27 mouse cellular contexts compared by ENCODE assay signal in the genomic region with DNA sequence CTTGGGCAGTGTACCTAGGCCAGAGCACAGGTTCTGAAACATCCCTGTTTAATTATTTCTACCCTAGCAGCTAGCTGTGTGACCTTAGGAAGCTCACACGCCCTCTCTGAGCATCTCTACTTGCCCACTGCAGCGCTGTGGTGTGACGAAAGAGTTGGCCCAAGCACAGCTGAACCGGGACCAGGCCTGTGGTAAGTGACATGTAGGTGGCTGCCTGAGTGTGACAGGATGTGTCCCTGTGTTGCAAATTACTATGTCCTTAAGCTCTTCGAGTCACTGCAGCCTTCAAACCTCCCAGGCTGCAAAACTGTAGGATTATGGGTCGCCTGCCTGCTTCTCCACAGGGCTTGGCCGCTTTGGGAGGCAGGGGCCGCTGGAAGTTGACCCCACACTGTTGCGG. TPM values are rescaled to one million over a fixed set of nuclear protein-coding genes. Genes with fewer than 3 reads are reported as not detected.
DNase-seq lines count a peak whose midpoint lies in the region; ATAC-seq and TF ChIP-seq lines count a peak whose summit lies in the region.
"Had no signal": no experiment of that assay in that cellular context is flagged by ENCODE, and none has a peak within 500 bp of the region (broad histone marks: within the 10 kb centered on the region; RNA-seq: fewer than 3 reads in every experiment).

No protein-coding gene starts in this region.

- no peak for TF ChIP-seq EP300 in stomach, postnatal 0 days (optimal IDR thresholded peaks at IDR 0.05)

- H3K4me1 ChIP-seq in heart, embryonic 10.5 days: no peaks in the 10 kb centered on the region
- H3K4me1 ChIP-seq in stomach, embryonic 15.5 days: no peaks in the 10 kb centered on the region
- H3K4me1 ChIP-seq in stomach, postnatal 0 days (replicated peaks; ENCODE audit: control insufficient read depth, insufficient read depth): no peaks in the 10 kb centered on the region
- H3K4me1 ChIP-seq: forebrain, embryonic 13.5 days; heart, embryonic 12.5 days; heart, embryonic 15.5 days; hindbrain, embryonic 10.5 days; hindbrain, embryonic 13.5 days had no signal

- ATAC-seq in stomach, embryonic 15.5 days (ENCODE audit: insufficient read depth, low FRiP score, low read depth): peak; percentile 24; the same call in 1 of the 2 replicates
- no peak for ATAC-seq in stomach, postnatal 0 days (ENCODE audit: low FRiP score, low TSS enrichment)
- ATAC-seq: forebrain, embryonic 13.5 days; forebrain, embryonic 16.5 days; hindbrain, embryonic 16.5 days; intestine, embryonic 15.5 days; Patski had no signal

- no peak overlapping the region for H3K27ac ChIP-seq in heart, embryonic 10.5 days
- H3K27ac ChIP-seq in stomach, embryonic 15.5 days: no peak overlapping the region
- no peak overlapping the region for H3K27ac ChIP-seq in stomach, postnatal 0 days (replicated peaks)
- H3K27ac ChIP-seq: forebrain, embryonic 10.5 days; forebrain, embryonic 13.5 days; heart, embryonic 15.5 days; hindbrain, embryonic 10.5 days; hindbrain, embryonic 13.5 days; intestine, embryonic 15.5 days had no signal

- H3K9ac ChIP-seq in stomach, embryonic 15.5 days: no peak overlapping the region
- no peak overlapping the region for H3K9ac ChIP-seq in stomach, postnatal 0 days (ENCODE audit: low read length)
- H3K9ac ChIP-seq: forebrain, embryonic 13.5 days; heart, embryonic 12.5 days; heart, embryonic 15.5 days; hindbrain, embryonic 13.5 days; intestine, embryonic 15.5 days had no signal

- 84% methylated on average over 9 of the region's 9 CpGs for WGBS in heart, embryonic 10.5 days
- 82% methylated on average over 9 of the region's 9 CpGs for WGBS in stomach, embryonic 15.5 days
- 80% methylated on average over 9 of the region's 9 CpGs for WGBS in stomach, postnatal 0 days

- DNase-seq in heart, adult 11 months: peak; percentile 80
- DNase-seq in heart, embryonic 10.5 days (ENCODE audit: low spot score): no peak
- no peak for DNase-seq in stomach, postnatal 0 days (ENCODE audit: low spot score)
- DNase-seq in brain, adult 2 months (ENCODE audit: low read depth, low spot score): peak; percentile 25
- DNase-seq in urinary bladder, postnatal 25 days (ENCODE audit: low spot score): no peak
- DNase-seq: adrenal gland, postnatal 10 days; cerebellum, adult 18-20 months; cerebellum, adult 9-10 months; cerebellum, postnatal 14 days; gastrocnemius, postnatal 10 days; gastrocnemius, postnatal 36 days; heart, postnatal 10 days; heart, postnatal 36 days had no signal

- no peaks in the 10 kb centered on the region for H3K36me3 ChIP-seq in heart, embryonic 10.5 days
- no peaks in the 10 kb centered on the region for H3K36me3 ChIP-seq in stomach, embryonic 15.5 days
- H3K36me3 ChIP-seq in stomach, postnatal 0 days (ENCODE audit: control insufficient read depth, insufficient read depth, low read length): no peaks in the 10 kb centered on the region
- H3K36me3 ChIP-seq: forebrain, embryonic 10.5 days; G1E; heart, embryonic 12.5 days; heart, embryonic 15.5 days; hindbrain, embryonic 10.5 days; hindbrain, embryonic 13.5 days; intestine, embryonic 15.5 days had no signal

- no peak overlapping the region for H3K4me3 ChIP-seq in heart, embryonic 10.5 days
- no peak overlapping the region for H3K4me3 ChIP-seq in stomach, embryonic 15.5 days (replicated peaks)
- no peak overlapping the region for H3K4me3 ChIP-seq in stomach, postnatal 0 days (ENCODE audit: low read depth, low read length)
- H3K4me3 ChIP-seq: forebrain, embryonic 10.5 days; forebrain, embryonic 13.5 days; heart, embryonic 12.5 days; heart, embryonic 15.5 days; hindbrain, embryonic 10.5 days; hindbrain, embryonic 13.5 days; intestine, embryonic 15.5 days had no signal

- H3K9me3 ChIP-seq in heart, embryonic 10.5 days: no peaks in the 10 kb centered on the region
- no peaks in the 10 kb centered on the region for H3K9me3 ChIP-seq in stomach, embryonic 15.5 days
- H3K9me3 ChIP-seq in stomach, postnatal 0 days (ENCODE audit: control insufficient read depth, low read length): no peaks in the 10 kb centered on the region
- H3K9me3 ChIP-seq: forebrain, embryonic 10.5 days; forebrain, embryonic 13.5 days; G1E; heart, embryonic 12.5 days; heart, embryonic 15.5 days; hindbrain, embryonic 10.5 days; hindbrain, embryonic 13.5 days; intestine, embryonic 15.5 days had no signal

- no peak overlapping the region for H3K4me2 ChIP-seq in stomach, embryonic 15.5 days
- no peak overlapping the region for H3K4me2 ChIP-seq in stomach, postnatal 0 days (replicated peaks; ENCODE audit: low read depth)
- H3K4me2 ChIP-seq: forebrain, embryonic 13.5 days; heart, embryonic 12.5 days; heart, embryonic 15.5 days; hindbrain, embryonic 13.5 days; intestine, embryonic 15.5 days had no signal

- TF ChIP-seq CTCF in stomach, postnatal 0 days (IDR thresholded peaks at IDR 0.05; ENCODE audit: low read depth): no peak

- H3K27me3 ChIP-seq in heart, embryonic 10.5 days (ENCODE audit: insufficient read depth, poor library complexity, severe bottlenecking): no peaks in the 10 kb centered on the region
- H3K27me3 ChIP-seq in stomach, embryonic 15.5 days (replicated peaks): no peaks in the 10 kb centered on the region
- no peaks in the 10 kb centered on the region for H3K27me3 ChIP-seq in stomach, postnatal 0 days (ENCODE audit: control insufficient read depth, insufficient read depth, low read length)
- H3K27me3 ChIP-seq: forebrain, embryonic 13.5 days; heart, embryonic 12.5 days; heart, embryonic 15.5 days; hindbrain, embryonic 13.5 days; intestine, embryonic 15.5 days; Patski had no signal

RNA-seq across cellular contexts. Expression of a gene that starts 9.1 kb away (rescaled TPM):
- polyA plus RNA-seq in heart, embryonic 10.5 days (2016; fragmentation: Nextera tagmentation; extraction: Ambion mirVana): 0.18 TPM in 1 of 2 replicates, not detected in the other
- polyA plus RNA-seq in stomach, embryonic 15.5 days (2015; fragmentation: Nextera tagmentation; extraction: Ambion mirVana): 0.45 TPM in 1 of 2 replicates, not detected in the other
- polyA plus RNA-seq in stomach, postnatal 0 days (2015; fragmentation: Nextera tagmentation; extraction: Ambion mirVana): 0.08 and 0.11 TPM in 2 replicates
- polyA plus RNA-seq: embryonic facial prominence, embryonic 11.5 days; embryonic facial prominence, embryonic 14.5 days; forebrain, embryonic 10.5 days; forebrain, embryonic 13.5 days; G1E; heart, embryonic 12.5 days; heart, embryonic 15.5 days; hindbrain, embryonic 10.5 days; hindbrain, embryonic 13.5 days; hindbrain, embryonic 16.5 days had no signal

RNA-seq across cellular contexts. Expression of a gene that starts 16.2 kb away (rescaled TPM):
- polyA plus RNA-seq in heart, embryonic 10.5 days (2016; fragmentation: Nextera tagmentation; extraction: Ambion mirVana): not detected in 2 replicates
- polyA plus RNA-seq in stomach, embryonic 15.5 days (2015; fragmentation: Nextera tagmentation; extraction: Ambion mirVana): not detected in 2 replicates
- not detected in 2 replicates for polyA plus RNA-seq in stomach, postnatal 0 days (2015; fragmentation: Nextera tagmentation; extraction: Ambion mirVana)
- polyA plus RNA-seq: embryonic facial prominence, embryonic 11.5 days; embryonic facial prominence, embryonic 14.5 days; forebrain, embryonic 10.5 days; forebrain, embryonic 13.5 days; forebrain, embryonic 16.5 days; G1E; heart, embryonic 12.5 days; heart, embryonic 15.5 days; hindbrain, embryonic 10.5 days; hindbrain, embryonic 13.5 days; hindbrain, embryonic 16.5 days; intestine, embryonic 15.5 days; Patski had no signal

RNA-seq across cellular contexts. Expression of a gene that starts 26.6 kb away (rescaled TPM):
- 0.25 and 1.2 TPM in 2 replicates for polyA plus RNA-seq in heart, embryonic 10.5 days (2016; fragmentation: Nextera tagmentation; extraction: Ambion mirVana)
- 1.9 and 3.0 TPM in 2 replicates for polyA plus RNA-seq in stomach, embryonic 15.5 days (2015; fragmentation: Nextera tagmentation; extraction: Ambion mirVana)
- polyA plus RNA-seq in stomach, postnatal 0 days (2015; fragmentation: Nextera tagmentation; extraction: Ambion mirVana): 3.4 and 4.8 TPM in 2 replicates
- polyA plus RNA-seq: forebrain, embryonic 13.5 days; forebrain, embryonic 16.5 days; G1E; hindbrain, embryonic 13.5 days; hindbrain, embryonic 16.5 days; intestine, embryonic 15.5 days had no signal

RNA-seq across cellular contexts. Expression of a gene that starts 29.8 kb away (rescaled TPM):
- 0.21 TPM in 1 of 2 replicates, not detected in the other for polyA plus RNA-seq in heart, embryonic 10.5 days (2016; fragmentation: Nextera tagmentation; extraction: Ambion mirVana)
- polyA plus RNA-seq in stomach, embryonic 15.5 days (2015; fragmentation: Nextera tagmentation; extraction: Ambion mirVana): not detected in 2 replicates
- not detected in 2 replicates for polyA plus RNA-seq in stomach, postnatal 0 days (2015; fragmentation: Nextera tagmentation; extraction: Ambion mirVana)
- polyA plus RNA-seq: embryonic facial prominence, embryonic 11.5 days; embryonic facial prominence, embryonic 14.5 days; forebrain, embryonic 10.5 days; forebrain, embryonic 13.5 days; forebrain, embryonic 16.5 days; G1E; heart, embryonic 12.5 days; heart, embryonic 15.5 days; hindbrain, embryonic 10.5 days; hindbrain, embryonic 13.5 days; hindbrain, embryonic 16.5 days; intestine, embryonic 15.5 days; Patski had no signal

RNA-seq across cellular contexts. Expression of a gene that starts 54.1 kb away (rescaled TPM):
- not detected in 2 replicates for polyA plus RNA-seq in heart, embryonic 10.5 days (2016; fragmentation: Nextera tagmentation; extraction: Ambion mirVana)
- polyA plus RNA-seq in stomach, embryonic 15.5 days (2015; fragmentation: Nextera tagmentation; extraction: Ambion mirVana): not detected in 2 replicates
- not detected in 2 replicates for polyA plus RNA-seq in stomach, postnatal 0 days (2015; fragmentation: Nextera tagmentation; extraction: Ambion mirVana)
- polyA plus RNA-seq: embryonic facial prominence, embryonic 11.5 days; forebrain, embryonic 10.5 days; forebrain, embryonic 13.5 days; forebrain, embryonic 16.5 days; G1E; heart, embryonic 12.5 days; heart, embryonic 15.5 days; hindbrain, embryonic 10.5 days; hindbrain, embryonic 13.5 days; intestine, embryonic 15.5 days; Patski had no signal

Comparison
In these comparisons a context has a peak if more than half of its experiments do, and no peak if none do; other contexts are left out.
1. DNase-seq: peak in heart, adult 11 months (single experiment) and brain, adult 2 months (single experiment); none in heart, embryonic 10.5 days (single experiment), stomach, postnatal 0 days (single experiment) and urinary bladder, postnatal 25 days (single experiment).